Mouse (Mus musculus) midbrain, embryonic 13.5 days (tissue): ENCODE results near the gene Rasip1. TPM values are rescaled to one million over a fixed set of nuclear protein-coding genes. Genes with fewer than 3 reads are reported as not detected.

ENCODE experiments used
- ATAC-seq: fragments of 200-750 bp; cut with Nextera tagmentation; 2 replicates; pipeline ENCODE4 v1.8.0; 2017; ENCODE audit warnings: mild to moderate bottlenecking, moderate TSS enrichment, moderate library complexity
- H3K27ac ChIP-seq: fragments of 300-500 bp; sonication (generic); 2 replicates; pipeline ENCODE4 v1.5.1; 2015; ENCODE audit warnings: inconsistent platforms, mild to moderate bottlenecking, moderate library complexity
- H3K27me3 ChIP-seq: fragments of 300-500 bp; sonication (generic); 2 replicates; pipeline ENCODE4 v1.6.1; 2015; ENCODE audit warnings: mild to moderate bottlenecking, inconsistent platforms
- H3K36me3 ChIP-seq: fragments of 300-500 bp; sonication (generic); 2 replicates; pipeline ENCODE4 v1.6.1; 2015; ENCODE audit warnings: mild to moderate bottlenecking, inconsistent platforms
- H3K4me1 ChIP-seq: fragments of 300-500 bp; sonication (generic); replicated peaks from 2 replicates; pipeline ENCODE4 v1.6.1; 2015; ENCODE audit warnings: inconsistent platforms
- H3K4me2 ChIP-seq: fragments of 300-500 bp; sonication (generic); replicated peaks from 2 replicates; pipeline ENCODE4 v1.6.1; 2015; ENCODE audit warnings: moderate library complexity, mild to moderate bottlenecking, inconsistent platforms
- H3K4me3 ChIP-seq: fragments of 300-500 bp; sonication (generic); replicated peaks from 2 replicates; pipeline ENCODE4 v1.5.1; 2015; ENCODE audit warnings: mild to moderate bottlenecking, inconsistent platforms
- H3K9ac ChIP-seq: fragments of 300-500 bp; sonication (generic); replicated peaks from 2 replicates; pipeline ENCODE4 v1.6.1; 2015; ENCODE audit warnings: mild to moderate bottlenecking, inconsistent platforms
- H3K9me3 ChIP-seq: fragments of 300-500 bp; sonication (generic); 2 replicates; pipeline ENCODE4 v1.6.1; 2016; ENCODE audit warnings: mild to moderate bottlenecking, inconsistent platforms
- WGBS: fragments of 180-500 bp; shearing (Covaris S2); methylation state at CpG from one replicate; pipeline ENCODE4 v1.1.7; 2015; 5-methylcytosine and 5-hydroxymethylcytosine counted together
- polyA plus RNA-seq: library from polyadenylated mRNA; unstranded; fragments of >200 nt; fragmentation: Nextera tagmentation; extraction: Ambion mirVana; gene quantifications from 2 replicates; pipeline ENCODE4 v1.2.1, GENCODE M21; 2015

The Rasip1 gene
- polyA plus RNA-seq, 1 experiment from 2014 or later = 9.4 TPM

DNA sequence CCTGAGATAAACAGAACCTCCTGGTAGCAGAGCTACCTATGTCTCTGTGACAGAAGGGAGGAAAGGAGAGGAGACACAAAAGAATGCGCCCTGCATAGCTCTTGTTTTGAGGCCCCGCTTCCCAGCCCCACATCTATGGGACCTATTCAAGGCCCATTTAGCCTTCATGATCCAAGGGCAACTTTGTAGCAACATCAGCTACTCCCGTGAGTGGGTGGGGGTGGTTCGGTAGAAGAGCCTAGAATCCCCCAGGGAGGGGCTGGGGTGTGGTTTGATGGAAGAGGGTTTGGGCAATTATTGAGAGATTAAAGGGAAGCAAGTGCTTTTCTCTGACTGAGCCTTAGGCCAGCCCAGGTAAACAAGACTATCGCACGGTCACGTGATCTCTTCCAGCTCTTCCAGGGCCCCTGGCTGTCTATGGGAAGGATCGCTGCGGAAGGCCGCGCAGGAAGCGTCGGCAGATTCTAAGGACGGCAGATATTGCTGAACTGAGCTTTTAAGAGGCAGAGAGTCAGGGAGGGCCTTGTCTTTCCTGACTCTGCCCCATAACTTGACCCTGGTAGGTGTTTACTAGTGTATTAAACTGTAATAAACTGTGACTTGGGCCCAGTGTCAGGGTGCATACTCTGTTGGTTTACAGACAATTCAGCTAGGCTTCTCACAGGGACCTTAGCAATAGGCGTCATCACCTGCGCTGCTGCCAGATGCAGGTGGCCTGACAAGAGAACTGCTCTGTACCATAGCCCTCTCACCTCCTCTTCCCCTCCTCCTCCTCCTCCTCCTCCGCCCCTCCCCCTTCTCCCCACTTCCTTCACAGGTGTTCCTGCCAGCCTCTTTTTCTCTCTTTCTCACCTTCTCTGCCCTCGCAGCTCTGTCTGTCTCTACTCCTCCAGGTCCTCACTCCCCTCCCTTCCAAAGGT, 28.1 kb upstream of the Rasip1 start:
- H3K9me3 ChIP-seq = no peaks in the 10 kb centered on the region
- H3K27ac ChIP-seq = no peak overlapping the region
- no peak overlapping the region for H3K9ac ChIP-seq
- H3K27me3 ChIP-seq = 0 out of 2 replicates have a peak, but pooled peaks cover 4% of the 10 kb centered on the region
- ATAC-seq = no peak
- H3K36me3 ChIP-seq = no peaks in the 10 kb centered on the region
- H3K4me2 ChIP-seq = no peak overlapping the region
- WGBS = 53% methylated on average over 18 of the region's 18 CpGs
- H3K4me3 ChIP-seq = no peak overlapping the region
- no peaks in the 10 kb centered on the region for H3K4me1 ChIP-seq

DNA sequence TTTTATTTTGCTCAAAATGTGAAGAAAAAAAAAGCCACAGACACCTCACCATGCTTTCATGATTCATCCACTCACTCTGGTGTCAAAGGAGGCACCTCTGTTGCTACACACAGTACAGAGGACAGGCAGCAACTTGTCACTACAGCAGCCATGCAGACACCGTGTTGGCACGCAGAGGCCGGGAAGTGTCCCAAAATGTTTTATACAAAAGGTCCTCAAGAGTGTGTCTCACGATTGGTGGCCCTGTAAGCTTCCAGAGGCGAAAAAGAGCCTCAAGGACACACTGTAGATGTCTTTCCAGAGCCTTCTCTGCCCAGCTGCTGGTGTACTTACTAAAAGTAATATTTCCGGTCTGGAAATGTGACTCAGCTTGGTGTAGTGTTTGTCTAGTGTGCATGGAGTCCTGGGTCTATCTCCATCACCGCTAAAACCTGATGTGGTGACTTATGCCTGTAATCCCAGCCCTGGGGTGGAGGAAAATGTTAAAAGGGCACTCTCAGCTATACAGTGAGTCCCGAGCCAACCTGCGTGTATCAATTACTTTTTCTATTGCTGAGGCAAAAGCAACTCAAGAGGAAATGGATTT, 21.5 kb upstream of the Rasip1 start:
- Histone ChIP-seq H3K4me2 (no peak overlapping the region), H3K4me3 (no peak overlapping the region), H3K36me3 (no peaks in the 10 kb centered on the region), H3K4me1 (no peaks in the 10 kb centered on the region), H3K27me3 (no peaks in the 10 kb centered on the region), H3K9me3 (no peaks in the 10 kb centered on the region), H3K9ac (no peak overlapping the region), H3K27ac (no peak overlapping the region)
- no peak for ATAC-seq
- 84% methylated on average over 9 of the region's 9 CpGs for WGBS

DNA sequence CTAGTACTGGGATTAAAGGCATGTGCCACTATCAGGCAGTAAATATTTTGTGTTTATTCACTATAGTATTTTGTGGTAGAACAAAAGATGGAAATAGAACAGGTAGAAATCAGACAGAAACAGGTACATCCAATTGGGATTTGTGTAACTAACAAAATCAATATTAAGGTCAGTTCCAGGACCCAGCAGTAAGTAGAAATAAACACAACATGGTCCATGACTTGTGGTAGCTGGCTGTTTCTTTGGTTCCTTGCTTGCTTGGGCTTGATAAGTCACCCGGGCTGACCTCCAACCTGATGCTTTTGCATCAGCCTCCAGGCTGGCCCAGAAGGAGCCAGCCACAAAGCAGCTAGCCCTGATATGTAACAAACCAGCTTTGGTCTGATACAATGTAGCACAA, 17.8 kb upstream of the Rasip1 start:
- Histone ChIP-seq H3K4me1 (no peaks in the 10 kb centered on the region), H3K4me2 (no peak overlapping the region), H3K36me3 (no peaks in the 10 kb centered on the region), H3K9me3 (no peaks in the 10 kb centered on the region), H3K27me3 (no peaks in the 10 kb centered on the region), H3K27ac (no peak overlapping the region), H3K4me3 (no peak overlapping the region), H3K9ac (no peak overlapping the region)
- ATAC-seq = no peak
- 79% methylated on average over 1 of the region's 1 CpGs for WGBS

DNA sequence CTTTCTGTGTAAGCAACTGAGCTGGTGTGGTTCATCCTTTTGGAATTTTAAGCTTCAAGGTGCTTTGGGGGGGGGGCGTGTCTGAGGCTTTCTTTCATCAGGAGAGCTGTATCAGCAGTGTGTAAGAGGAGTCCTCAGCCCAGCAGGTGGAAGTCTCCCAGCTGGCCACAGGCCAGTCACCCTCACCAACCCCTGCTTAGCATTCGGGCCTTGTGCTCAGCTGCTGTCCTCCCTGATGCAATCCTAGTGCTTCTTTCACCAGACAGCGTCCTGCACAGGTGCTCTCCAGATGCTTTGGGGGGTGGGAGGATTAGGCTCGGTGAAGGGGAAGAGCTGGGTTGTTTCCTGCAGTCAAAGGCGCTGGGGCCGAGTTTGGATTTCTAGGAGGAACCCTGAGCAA, 11.0 kb upstream of the Rasip1 start:
- Histone ChIP-seq H3K9ac (no peak overlapping the region), H3K36me3 (no peaks in the 10 kb centered on the region), H3K9me3 (no peaks in the 10 kb centered on the region), H3K4me3 (no peak overlapping the region), H3K4me1 (0 out of 2 replicates have a peak, but pooled peaks cover 6% of the 10 kb centered on the region), H3K4me2 (no peak overlapping the region), H3K27ac (no peak overlapping the region), H3K27me3 (peaks cover 41% of the 10 kb centered on the region)
- no peak for ATAC-seq
- 21% methylated on average over 6 of the region's 6 CpGs for WGBS

DNA sequence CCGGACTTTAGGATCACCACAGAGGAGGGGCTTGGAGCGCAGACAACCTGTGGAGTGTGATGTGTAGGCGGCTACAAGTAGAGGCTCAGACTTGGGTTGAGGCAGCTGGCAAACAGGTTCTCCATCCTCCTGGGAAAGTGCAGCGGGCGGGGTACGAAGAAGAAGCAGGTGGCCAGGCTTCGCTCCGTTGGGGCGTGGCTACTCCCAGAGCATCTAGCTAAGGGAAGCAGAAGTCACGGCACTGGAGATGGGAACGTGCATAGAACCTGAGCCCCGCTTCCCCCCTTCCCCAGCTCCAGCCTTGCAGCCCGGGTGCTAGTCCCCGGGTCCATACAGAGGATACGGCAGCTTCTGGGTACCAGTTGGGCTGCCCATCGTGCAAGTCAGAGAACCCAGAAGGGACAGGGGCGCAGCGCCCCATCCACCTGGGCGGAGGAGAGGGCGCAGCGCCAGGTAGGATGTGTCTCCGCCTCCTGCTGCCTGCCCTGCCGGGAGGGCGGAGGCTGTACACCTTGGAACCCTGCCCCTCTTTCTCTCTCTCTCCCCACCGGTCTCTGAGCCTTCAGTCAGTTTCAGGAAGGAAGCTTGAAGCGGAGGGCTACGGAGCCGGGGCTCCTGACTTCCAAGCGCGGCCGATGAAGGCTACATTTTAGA, 10.1 kb upstream of the Rasip1 start, which contains the start of gene Fut1:
Gene Fut1, plus strand, starts transcription at position 248 of the 654 bp plus-strand sequence.
- H3K9me3 ChIP-seq = no peaks in the 10 kb centered on the region
- H3K4me2 ChIP-seq = 0 out of 2 replicates have a peak within 1 kb of the TSS, but pooled peaks have one; percentile 13
- 0 out of 2 replicates have a peak, but pooled peaks cover 6% of the 10 kb centered on the region for H3K4me1 ChIP-seq
- peak within 1 kb of the TSS; percentile 5; the same call in 1 of the 2 replicates for H3K4me3 ChIP-seq
- no peak within 1 kb of the TSS for H3K27ac ChIP-seq
- H3K36me3 ChIP-seq = no peaks in the 10 kb centered on the region
- 6% methylated on average over 31 of the region's 31 CpGs for WGBS
- 0 out of 2 replicates have a peak within 1 kb of the TSS, but pooled peaks have one; percentile 14 for H3K9ac ChIP-seq
- H3K27me3 ChIP-seq = peaks cover 41% of the 10 kb centered on the region
- no peak for ATAC-seq

DNA sequence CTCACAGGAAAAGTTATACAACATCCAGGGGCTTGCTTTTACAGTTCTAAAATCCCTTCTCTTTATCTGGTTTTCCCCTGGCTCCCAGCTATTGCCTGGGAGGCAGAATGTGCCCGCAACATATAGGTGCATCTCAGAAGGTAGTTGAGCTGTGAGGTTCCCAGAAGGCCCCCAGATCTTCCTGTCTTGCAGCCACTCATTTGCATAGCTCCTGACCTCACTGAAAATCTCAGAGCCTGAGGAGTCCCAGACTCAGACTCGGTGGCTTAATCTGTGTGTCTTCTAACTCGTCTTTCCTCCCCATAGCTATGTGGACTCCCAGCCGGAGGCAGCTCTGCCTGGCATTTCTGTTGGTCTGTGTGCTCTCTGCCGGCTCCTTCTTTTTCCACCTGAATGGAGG, 9.0 kb upstream of the Rasip1 start:
- peaks cover 41% of the 10 kb centered on the region for H3K27me3 ChIP-seq
- no peaks in the 10 kb centered on the region for H3K36me3 ChIP-seq
- no peak overlapping the region for H3K27ac ChIP-seq
- WGBS = 85% methylated on average over 5 of the region's 5 CpGs
- no peak overlapping the region for H3K4me2 ChIP-seq
- ATAC-seq = no peak
- 0 out of 2 replicates have a peak, but pooled peaks cover 6% of the 10 kb centered on the region for H3K4me1 ChIP-seq
- no peak overlapping the region for H3K4me3 ChIP-seq
- H3K9ac ChIP-seq = no peak overlapping the region
- H3K9me3 ChIP-seq = no peaks in the 10 kb centered on the region

DNA sequence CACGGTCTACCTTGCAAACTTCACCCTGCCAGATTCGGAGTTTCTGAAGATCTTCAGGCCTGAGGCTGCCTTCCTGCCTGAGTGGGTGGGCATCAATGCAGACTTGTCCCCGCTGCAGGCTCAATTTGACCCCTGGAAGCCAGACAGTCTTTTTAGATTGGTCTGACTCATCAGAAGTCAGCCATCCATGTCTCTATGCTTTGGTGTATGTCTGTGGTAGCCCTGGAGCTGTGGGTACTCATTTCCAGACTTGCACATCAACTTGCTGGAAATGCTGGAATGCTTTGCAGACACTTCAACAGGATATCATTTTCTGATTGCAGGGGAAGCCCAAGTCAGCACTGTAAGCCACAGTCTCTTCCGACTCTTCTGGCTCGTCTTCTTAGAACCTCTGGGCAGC, 7.7 kb upstream of the Rasip1 start:
- Histone ChIP-seq H3K36me3 (no peaks in the 10 kb centered on the region), H3K4me2 (no peak overlapping the region), H3K4me1 (0 out of 2 replicates have a peak, but pooled peaks cover 6% of the 10 kb centered on the region), H3K27ac (no peak overlapping the region), H3K9ac (no peak overlapping the region), H3K9me3 (no peaks in the 10 kb centered on the region), H3K27me3 (peaks cover 41% of the 10 kb centered on the region), H3K4me3 (no peak overlapping the region)
- whole genome bisulfite sequencing = 88% methylated on average over 5 of the region's 5 CpGs
- ATAC-seq = no peak

DNA sequence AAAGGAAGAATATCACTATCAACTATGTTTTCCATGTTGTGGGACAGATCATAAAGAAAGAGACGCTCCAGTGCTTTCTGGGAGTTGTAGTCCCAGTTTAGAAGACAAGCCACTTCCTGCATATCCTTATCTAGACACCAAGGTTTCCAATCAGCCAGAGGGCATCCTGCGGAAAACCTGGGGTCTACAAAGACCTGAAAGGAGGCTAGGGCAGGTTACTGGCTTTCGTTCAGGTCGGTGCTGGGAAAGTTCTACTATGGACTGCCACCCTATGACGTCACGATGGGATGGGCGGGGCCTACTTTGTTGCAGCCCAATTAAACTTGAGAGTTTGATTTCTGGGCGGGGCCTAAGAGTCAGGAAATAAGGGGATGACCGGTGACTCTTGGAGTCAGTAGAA, 5.8 kb upstream of the Rasip1 start, which contains the start of gene Izumo1:
Gene Izumo1, plus strand, starts transcription at position 369 of the 400 bp plus-strand sequence.
- H3K27me3 ChIP-seq = peaks cover 33% of the 10 kb centered on the region
- H3K9ac ChIP-seq = no peak within 1 kb of the TSS
- H3K4me2 ChIP-seq = no peak within 1 kb of the TSS
- H3K4me1 ChIP-seq = 0 out of 2 replicates have a peak, but pooled peaks cover 6% of the 10 kb centered on the region
- H3K36me3 ChIP-seq = no peaks in the 10 kb centered on the region
- H3K27ac ChIP-seq = no peak within 1 kb of the TSS
- H3K4me3 ChIP-seq = no peak within 1 kb of the TSS
- ATAC-seq = no peak
- no peaks in the 10 kb centered on the region for H3K9me3 ChIP-seq
- 27% methylated on average over 9 of the region's 9 CpGs for WGBS

DNA sequence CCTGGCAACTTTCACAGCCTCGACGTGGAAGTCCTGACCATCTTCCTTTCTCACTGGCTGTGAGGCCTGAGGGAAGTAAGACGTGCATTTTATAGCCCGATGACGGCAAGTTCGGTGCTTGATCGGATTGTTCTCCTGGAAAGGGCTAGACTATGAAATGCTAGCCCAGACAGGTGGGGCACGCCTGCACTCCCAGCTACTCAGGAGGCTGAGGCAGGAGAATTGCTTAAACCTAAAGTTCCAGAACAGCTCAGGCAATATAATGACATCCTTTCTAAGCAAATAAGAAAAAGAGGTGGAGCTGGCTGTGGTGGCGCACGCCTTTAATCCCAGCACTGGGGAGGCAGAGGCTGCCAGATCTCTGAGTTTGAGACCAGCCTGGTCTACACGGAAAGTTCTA, 3.8 kb upstream of the Rasip1 start:
- Histone ChIP-seq H3K4me3 (no peak overlapping the region), H3K9me3 (no peaks in the 10 kb centered on the region), H3K27me3 (peaks cover 30% of the 10 kb centered on the region), H3K4me1 (peaks cover 10% of the 10 kb centered on the region; the same call in 1 of the 2 replicates), H3K27ac (no peak overlapping the region), H3K4me2 (no peak overlapping the region), H3K36me3 (no peaks in the 10 kb centered on the region), H3K9ac (no peak overlapping the region)
- no peak for ATAC-seq
- 91% methylated on average over 11 of the region's 11 CpGs for WGBS

DNA sequence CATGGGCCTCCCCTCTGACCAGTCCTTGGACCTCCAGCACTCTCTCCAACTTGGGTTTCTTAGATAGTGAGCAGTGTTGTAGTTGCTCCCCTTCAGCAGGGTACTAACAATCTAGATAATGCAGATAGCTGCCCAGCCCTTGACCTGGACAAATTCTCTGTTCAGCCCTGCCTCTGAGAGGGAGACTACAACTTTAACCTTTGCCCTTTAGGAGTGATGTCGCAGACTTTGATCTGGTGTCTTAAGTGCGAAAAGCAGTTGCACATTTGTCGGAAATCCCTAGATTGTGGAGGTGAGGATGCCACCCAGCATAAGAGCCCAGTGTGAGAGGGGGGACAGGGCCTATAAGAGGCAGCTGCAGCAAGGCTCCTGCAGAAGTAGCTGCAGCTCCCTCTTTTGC, 2.6 kb upstream of the Rasip1 start:
- Histone ChIP-seq H3K9ac (0 out of 2 replicates have a peak overlapping the region, but pooled peaks have one; percentile 19), H3K27me3 (peaks cover 25% of the 10 kb centered on the region), H3K4me2 (no peak overlapping the region), H3K27ac (no peak overlapping the region), H3K4me1 (peaks cover 10% of the 10 kb centered on the region; the same call in 1 of the 2 replicates), H3K9me3 (no peaks in the 10 kb centered on the region), H3K36me3 (no peaks in the 10 kb centered on the region), H3K4me3 (no peak overlapping the region)
- WGBS = 81% methylated on average over 3 of the region's 3 CpGs
- ATAC-seq = no peak

DNA sequence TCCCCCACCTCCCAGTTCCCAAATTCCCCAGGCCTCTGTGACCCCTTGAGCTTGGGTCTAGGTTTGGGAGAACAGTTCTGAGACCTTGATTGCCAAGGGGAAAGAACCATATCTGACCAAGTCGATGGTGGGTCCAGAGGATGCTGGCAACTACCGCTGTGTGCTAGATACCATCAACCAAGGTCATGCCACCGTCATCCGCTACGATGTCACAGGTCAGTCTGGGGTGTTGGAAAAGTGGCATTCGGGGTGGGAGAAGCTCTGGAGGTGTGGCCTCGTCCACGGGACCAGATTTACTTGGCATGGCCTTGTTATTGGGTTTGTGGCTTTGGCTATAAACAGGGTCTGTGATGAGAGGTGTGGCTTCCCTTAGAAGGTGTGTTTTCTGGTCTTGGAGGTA, 1.8 kb upstream of the Rasip1 start:
- Histone ChIP-seq H3K9ac (0 out of 2 replicates have a peak overlapping the region, but pooled peaks have one; percentile 19), H3K27ac (no peak overlapping the region), H3K4me2 (no peak overlapping the region), H3K27me3 (peaks cover 29% of the 10 kb centered on the region), H3K9me3 (no peaks in the 10 kb centered on the region), H3K36me3 (no peaks in the 10 kb centered on the region), H3K4me1 (peaks cover 10% of the 10 kb centered on the region; the same call in 1 of the 2 replicates), H3K4me3 (no peak overlapping the region)
- ATAC-seq = no peak
- WGBS = 95% methylated on average over 8 of the region's 8 CpGs
